Mouse (Mus musculus): ENCODE measurements around the gene Eml6. TPM values are rescaled to one million over a fixed set of nuclear protein-coding genes. Genes with fewer than 3 reads are reported as not detected.
"Not testable (repeated sequence)": the region's sequence is repeated elsewhere in the genome, so short reads cannot be mapped to it uniquely, and the experiment has no call there.

Eml6 gene
- polyA plus RNA-seq, 1 experiment from 2014 or later, result 0.25 TPM

DNA sequence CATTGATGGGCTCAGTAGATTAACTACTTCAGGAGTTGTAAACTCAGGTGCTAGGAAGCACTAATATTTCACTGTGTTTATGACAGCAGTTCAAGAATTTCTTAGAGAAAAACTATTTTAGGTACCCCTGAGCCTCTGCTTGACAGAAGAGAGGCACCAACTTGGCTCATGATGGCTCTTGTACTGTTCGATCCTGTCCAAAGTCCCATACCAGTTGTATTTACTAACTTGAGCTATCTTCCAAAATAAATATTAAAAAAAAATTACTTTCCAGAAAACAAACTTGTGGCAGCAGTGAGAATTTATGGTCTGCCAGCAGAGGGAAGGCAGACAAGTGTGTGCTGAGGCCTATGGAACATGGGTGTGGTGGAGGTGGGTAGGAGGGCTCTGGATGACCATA lies 263.1 kb downstream of the Eml6 start:
- Histone ChIP-seq H3K4me1 (ENCODE audit: insufficient read depth) (no peaks in the 10 kb centered on the region), H3K27me3 (ENCODE audit: insufficient read depth, low read length) (no peaks in the 10 kb centered on the region), H3K4me2 (no peak overlapping the region), H3K36me3 (ENCODE audit: insufficient read depth) (no peaks in the 10 kb centered on the region), H3K4me3 (ENCODE audit: low read depth, low read length) (no peak overlapping the region), H3K9me3 (ENCODE audit: low read depth, low read length) (no peaks in the 10 kb centered on the region), H3K27ac (ENCODE audit: low read depth) (no peak overlapping the region), H3K9ac (no peak overlapping the region)
- no peak for TF ChIP-seq CTCF (IDR thresholded peaks at IDR 0.05; ENCODE audit: low read depth)
- no peak for ATAC-seq (ENCODE audit: insufficient read depth)
- 89% methylated on average over 1 of the region's 1 CpGs for WGBS
- no peak for DNase-seq

DNA sequence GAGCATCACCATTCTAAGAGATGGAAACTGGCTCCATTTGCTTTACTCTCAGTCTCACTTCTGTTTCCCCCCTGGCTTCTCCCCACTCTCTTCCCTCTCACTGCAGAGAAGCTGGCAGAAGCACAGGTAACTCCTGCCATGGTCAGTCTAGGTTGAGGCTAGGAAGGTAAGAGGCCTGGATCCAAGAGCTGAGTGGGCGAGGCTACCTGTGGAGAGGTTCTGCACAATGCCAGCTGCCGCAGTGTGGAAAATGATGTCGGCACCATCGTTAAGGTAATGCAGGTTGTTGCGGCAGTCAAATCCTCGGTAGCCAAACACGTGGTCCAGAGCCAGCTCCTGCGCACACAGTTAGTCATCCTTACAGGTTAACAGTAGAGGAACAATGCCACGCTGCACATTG lies 264.4 kb downstream of the Eml6 start:
- no peak for TF ChIP-seq CTCF (IDR thresholded peaks at IDR 0.05; ENCODE audit: low read depth)
- 90% methylated on average over 9 of the region's 9 CpGs for WGBS

DNA sequence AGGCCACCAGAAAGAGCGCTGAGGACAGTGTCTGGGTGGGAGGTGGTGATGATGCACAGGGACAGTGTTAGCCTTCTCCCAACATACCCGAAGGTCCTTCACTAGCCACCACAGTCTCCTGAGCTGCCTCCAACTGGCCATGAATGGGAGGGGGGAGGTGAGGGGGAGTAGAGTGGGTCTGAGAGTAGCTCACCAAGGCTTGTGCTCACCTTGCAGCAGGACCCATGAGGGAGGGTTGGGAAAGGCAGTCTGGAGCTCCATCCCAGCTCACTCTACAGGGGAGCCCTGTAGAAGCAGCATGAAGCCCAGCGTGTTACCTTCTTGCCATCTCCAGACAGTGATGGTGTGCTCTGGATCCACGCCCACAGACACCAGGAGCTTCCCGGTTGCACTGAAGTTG lies 267.2 kb downstream of the Eml6 start:
- DNase-seq, result no peak
- no peak overlapping the region for H3K4me3 ChIP-seq (ENCODE audit: low read depth, low read length)
- H3K4me1 ChIP-seq (ENCODE audit: insufficient read depth), result no peaks in the 10 kb centered on the region
- H3K4me2 ChIP-seq, result no peak overlapping the region
- H3K27ac ChIP-seq (ENCODE audit: low read depth), result no peak overlapping the region
- H3K36me3 ChIP-seq (ENCODE audit: insufficient read depth), result no peaks in the 10 kb centered on the region
- WGBS, result 85% methylated on average over 5 of the region's 5 CpGs
- no peaks in the 10 kb centered on the region for H3K27me3 ChIP-seq (ENCODE audit: insufficient read depth, low read length)
- ATAC-seq (ENCODE audit: insufficient read depth), result no peak
- H3K9ac ChIP-seq, result no peak overlapping the region
- no peak for TF ChIP-seq CTCF (IDR thresholded peaks at IDR 0.05; ENCODE audit: low read depth)
- no peaks in the 10 kb centered on the region for H3K9me3 ChIP-seq (ENCODE audit: low read depth, low read length)

More for the DNA sequence above, 264.4 kb downstream of the Eml6 start:
- no peak overlapping the region for H3K9ac ChIP-seq
- DNase-seq (no peak), ATAC-seq (ENCODE audit: insufficient read depth) (no peak)
- no peaks in the 10 kb centered on the region for H3K36me3 ChIP-seq (ENCODE audit: insufficient read depth)
- no peak overlapping the region for H3K27ac ChIP-seq (ENCODE audit: low read depth)
- no peaks in the 10 kb centered on the region for H3K4me1 ChIP-seq (ENCODE audit: insufficient read depth)
- H3K4me2 ChIP-seq, result no peak overlapping the region
- H3K4me3 ChIP-seq (ENCODE audit: low read depth, low read length), result no peak overlapping the region
- H3K9me3 ChIP-seq (ENCODE audit: low read depth, low read length), result no peaks in the 10 kb centered on the region
- no peaks in the 10 kb centered on the region for H3K27me3 ChIP-seq (ENCODE audit: insufficient read depth, low read length)

DNA sequence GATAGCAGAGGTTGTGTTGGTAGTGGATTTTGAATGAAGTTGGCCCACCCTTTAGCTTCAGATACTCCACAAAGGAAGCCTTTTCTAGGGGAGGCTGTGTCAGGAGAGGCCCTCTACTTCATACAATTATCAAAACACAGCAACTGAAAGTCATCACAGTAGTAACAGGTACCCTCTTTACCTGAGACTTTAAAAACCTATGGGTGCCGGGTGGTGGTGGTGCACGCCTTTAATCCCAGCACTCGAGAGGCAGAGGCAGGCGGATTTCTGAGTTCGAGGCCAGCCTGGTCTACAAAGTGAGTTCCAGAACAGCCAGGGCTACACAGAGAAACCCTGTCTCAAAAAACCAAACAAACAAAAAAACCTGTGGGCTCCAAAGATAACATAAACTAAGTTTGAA lies 269.8 kb downstream of the Eml6 start:
- H3K4me1 ChIP-seq (ENCODE audit: insufficient read depth); H3K27ac ChIP-seq (ENCODE audit: low read depth); ATAC-seq (ENCODE audit: insufficient read depth); DNase-seq; H3K36me3 ChIP-seq (ENCODE audit: insufficient read depth); H3K27me3 ChIP-seq (ENCODE audit: insufficient read depth, low read length); H3K4me3 ChIP-seq (ENCODE audit: low read depth, low read length); H3K9me3 ChIP-seq (ENCODE audit: low read depth, low read length); H3K4me2 ChIP-seq; H3K9ac ChIP-seq: not testable (repeated sequence)
- 94% methylated on average over 5 of the region's 5 CpGs for WGBS

DNA sequence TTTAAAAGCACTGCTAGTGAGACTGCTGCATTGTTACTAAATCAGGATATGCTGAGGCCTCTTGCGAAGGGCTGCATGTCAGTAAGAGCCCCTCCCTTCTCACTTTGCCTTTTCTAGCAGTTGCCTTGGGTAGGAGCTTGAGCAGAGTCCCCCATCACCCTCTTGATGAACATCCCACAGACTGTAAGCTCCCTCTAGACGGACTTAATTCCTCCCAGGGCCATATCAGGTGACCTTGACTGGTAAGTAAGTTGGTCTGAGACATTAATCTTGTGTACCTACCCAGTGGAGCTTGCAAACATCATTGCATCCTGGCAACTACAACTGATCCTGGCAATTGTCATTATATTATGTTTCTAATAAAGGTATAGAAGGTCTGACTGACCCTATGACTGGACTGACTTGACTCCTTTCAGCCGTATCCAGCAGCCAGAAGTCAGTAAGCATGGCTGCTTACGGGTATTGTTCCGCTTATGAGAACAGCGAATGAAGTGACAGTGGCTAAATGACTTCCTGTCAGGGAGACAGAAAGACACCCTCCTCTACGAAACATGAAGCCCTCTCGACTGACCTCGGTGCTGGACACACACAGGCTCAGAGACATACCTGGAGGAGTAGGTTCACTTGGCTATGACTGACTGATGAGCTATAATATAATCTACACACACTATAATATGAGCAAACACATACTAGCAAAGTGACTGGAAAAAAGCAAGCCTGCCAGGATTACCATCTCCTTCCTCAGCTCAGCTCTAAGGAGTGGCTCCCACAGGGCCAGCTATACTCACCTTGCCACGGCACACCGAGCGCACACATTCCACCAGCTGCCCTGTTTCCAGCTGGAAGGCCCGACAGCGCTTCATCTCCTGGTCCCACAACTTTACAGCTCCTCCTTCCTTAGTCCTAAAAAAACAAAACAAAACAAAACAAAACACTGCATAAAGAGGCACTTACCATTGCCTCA lies 273.9 kb downstream of the Eml6 start:
- ATAC-seq (ENCODE audit: insufficient read depth), result no peak

DNA sequence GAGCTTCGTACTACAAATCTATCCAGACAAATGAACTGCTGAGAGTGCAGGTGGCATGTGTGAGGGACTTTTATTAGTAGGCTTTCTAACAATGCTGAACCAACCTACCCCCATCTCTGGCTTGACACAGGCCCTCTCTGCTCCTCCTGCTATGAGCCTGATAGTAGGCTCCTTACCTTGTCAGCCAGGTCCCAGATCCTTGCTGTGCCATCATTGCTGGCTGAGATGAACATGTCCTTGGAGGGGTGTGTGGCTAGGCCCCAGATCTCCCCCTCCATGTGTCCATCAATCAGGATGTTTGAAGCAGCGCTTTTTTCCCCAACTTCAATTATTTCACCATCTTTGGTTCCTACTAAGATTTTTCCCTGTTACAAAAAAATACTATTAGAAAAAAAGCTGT lies 274.8 kb downstream of the Eml6 start:
- Histone ChIP-seq H3K36me3 (ENCODE audit: insufficient read depth) (peaks cover 12% of the 10 kb centered on the region; the same call in 1 of the 2 replicates), H3K4me3 (ENCODE audit: low read depth, low read length) (no peak overlapping the region), H3K9ac (no peak overlapping the region), H3K4me2 (no peak overlapping the region), H3K27me3 (ENCODE audit: insufficient read depth, low read length) (no peaks in the 10 kb centered on the region), H3K4me1 (ENCODE audit: insufficient read depth) (no peaks in the 10 kb centered on the region), H3K9me3 (ENCODE audit: low read depth, low read length) (no peaks in the 10 kb centered on the region), H3K27ac (ENCODE audit: low read depth) (no peak overlapping the region)
- 80% methylated on average over 2 of the region's 2 CpGs for WGBS
- ATAC-seq (ENCODE audit: insufficient read depth), result no peak
- DNase-seq, result no peak
- TF ChIP-seq CTCF (IDR thresholded peaks at IDR 0.05; ENCODE audit: low read depth), result no peak

More for the DNA sequence above, 273.9 kb downstream of the Eml6 start:
- Histone ChIP-seq H3K4me1 (ENCODE audit: insufficient read depth) (no peaks in the 10 kb centered on the region), H3K27me3 (ENCODE audit: insufficient read depth, low read length) (no peaks in the 10 kb centered on the region), H3K9ac (no peak overlapping the region), H3K36me3 (ENCODE audit: insufficient read depth) (peaks cover 5% of the 10 kb centered on the region; the same call in 1 of the 2 replicates), H3K4me2 (no peak overlapping the region), H3K9me3 (ENCODE audit: low read depth, low read length) (no peaks in the 10 kb centered on the region), H3K27ac (ENCODE audit: low read depth) (no peak overlapping the region), H3K4me3 (ENCODE audit: low read depth, low read length) (no peak overlapping the region)
- 62% methylated on average over 14 of the region's 14 CpGs for WGBS
- TF ChIP-seq CTCF (IDR thresholded peaks at IDR 0.05; ENCODE audit: low read depth), result no peak
- DNase-seq, result no peak

DNA sequence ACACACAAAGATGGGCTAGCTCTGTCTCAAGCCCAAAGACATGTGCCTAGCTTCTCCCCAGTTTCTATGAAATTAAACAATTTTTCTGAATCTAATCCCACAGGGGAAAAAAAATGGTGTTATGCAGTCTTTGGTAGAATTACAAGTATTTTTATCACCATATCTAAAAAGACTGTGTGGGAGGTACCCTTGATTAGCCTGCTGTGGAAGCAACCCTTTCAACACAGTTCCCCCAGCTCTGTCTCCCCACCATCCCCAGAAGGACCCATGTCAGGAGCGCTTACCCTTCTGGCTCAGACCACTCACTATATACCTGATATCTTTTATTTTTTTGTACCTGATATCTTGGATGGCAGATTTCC lies 276.4 kb downstream of the Eml6 start:
- no peak for TF ChIP-seq CTCF (IDR thresholded peaks at IDR 0.05; ENCODE audit: low read depth)
- Histone ChIP-seq H3K9ac (no peak overlapping the region), H3K27ac (ENCODE audit: low read depth) (no peak overlapping the region), H3K9me3 (ENCODE audit: low read depth, low read length) (no peaks in the 10 kb centered on the region), H3K4me3 (ENCODE audit: low read depth, low read length) (no peak overlapping the region), H3K4me1 (ENCODE audit: insufficient read depth) (no peaks in the 10 kb centered on the region), H3K4me2 (no peak overlapping the region), H3K36me3 (ENCODE audit: insufficient read depth) (peaks cover 21% of the 10 kb centered on the region; the same call in 1 of the 2 replicates), H3K27me3 (ENCODE audit: insufficient read depth, low read length) (no peaks in the 10 kb centered on the region)
- DNase-seq (no peak), ATAC-seq (ENCODE audit: insufficient read depth) (no peak)
- 100% methylated on average over 1 of the region's 1 CpGs for WGBS

All from lung, embryonic 14.5 days (tissue).